15 mouse cellular contexts compared by ENCODE assay signal in the genomic region with DNA sequence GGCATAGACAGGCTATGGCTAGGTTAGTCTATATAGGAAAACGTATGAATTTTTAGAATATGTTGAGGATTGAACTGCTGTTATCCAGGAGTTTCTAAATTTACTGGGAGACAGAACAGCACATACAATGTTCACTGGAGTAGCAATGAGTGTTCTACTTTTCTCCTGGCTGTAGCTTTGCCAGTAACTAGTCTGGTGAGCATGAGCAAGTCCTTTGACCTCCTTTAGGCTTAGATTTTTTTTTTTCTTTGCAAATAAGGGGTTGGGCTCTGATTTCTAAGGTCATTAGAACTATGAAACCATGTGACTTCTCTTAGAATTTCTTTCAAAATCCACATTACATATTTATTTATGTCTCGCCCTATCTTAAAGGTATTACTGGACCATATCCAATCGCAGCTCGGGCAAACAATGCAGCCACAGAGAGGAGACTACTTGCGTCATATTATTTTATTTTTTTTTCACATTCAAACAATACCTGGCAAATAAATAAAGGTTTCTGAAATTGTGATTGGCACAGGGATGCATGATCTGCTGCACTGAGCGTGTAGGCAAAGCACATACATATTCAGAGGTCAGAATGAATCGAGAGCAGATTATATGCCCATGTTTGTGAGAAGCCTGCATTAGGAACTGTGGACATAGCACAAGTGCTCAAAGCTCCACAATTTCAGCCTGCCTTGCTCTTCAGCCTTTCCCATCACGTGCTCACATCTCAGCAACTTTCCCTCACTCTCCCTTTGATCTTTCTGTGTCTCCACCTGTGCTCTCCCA.
"Had no signal": no experiment of that assay in that cellular context is flagged by ENCODE, and none has a peak within 500 bp of the region (broad histone marks: within the 10 kb centered on the region; RNA-seq: fewer than 3 reads in every experiment).

No protein-coding gene starts in this region.

- H3K4me3 ChIP-seq: layer of hippocampus, adult 2 months; limb, embryonic 10.5 days; limb, embryonic 13.5 days; liver, embryonic 13.5 days; lung, embryonic 15.5 days; megakaryocyte, embryonic 14.5 days; midbrain, embryonic 10.5 days had no signal

- ATAC-seq: inflammation-experienced regulatory T-cells, adult 6 months had no signal

- H3K9ac ChIP-seq: limb, embryonic 13.5 days; liver, embryonic 13.5 days; lung, embryonic 15.5 days had no signal

- H3K27ac ChIP-seq: layer of hippocampus, adult 2 months; limb, embryonic 10.5 days; limb, embryonic 13.5 days; liver, embryonic 13.5 days; lung, embryonic 15.5 days; midbrain, embryonic 10.5 days had no signal

- H3K9me3 ChIP-seq: limb, embryonic 10.5 days; limb, embryonic 13.5 days; liver, embryonic 13.5 days; lung, embryonic 15.5 days; megakaryocyte, embryonic 14.5 days; midbrain, embryonic 10.5 days had no signal

- DNase-seq: kidney, adult 18-20 months; kidney, adult 9 months; kidney, postnatal 14 days; layer of hippocampus, adult 9-11 months; liver; liver, embryonic 13.5 days; midbrain, embryonic 14.5 days; thymus, postnatal 25 days had no signal

- H3K4me2 ChIP-seq: limb, embryonic 13.5 days; liver, embryonic 13.5 days; lung, embryonic 15.5 days had no signal

- H3K36me3 ChIP-seq: limb, embryonic 10.5 days; limb, embryonic 13.5 days; liver, embryonic 13.5 days; lung, embryonic 15.5 days; midbrain, embryonic 10.5 days had no signal

- H3K4me1 ChIP-seq: limb, embryonic 10.5 days; limb, embryonic 13.5 days; liver, embryonic 13.5 days; lung, embryonic 15.5 days; midbrain, embryonic 10.5 days had no signal

- H3K27me3 ChIP-seq: limb, embryonic 13.5 days; liver, embryonic 13.5 days; lung, embryonic 15.5 days; megakaryocyte, embryonic 14.5 days had no signal
